ENCODE assay signal across 8 mouse cellular contexts in the genomic region with DNA sequence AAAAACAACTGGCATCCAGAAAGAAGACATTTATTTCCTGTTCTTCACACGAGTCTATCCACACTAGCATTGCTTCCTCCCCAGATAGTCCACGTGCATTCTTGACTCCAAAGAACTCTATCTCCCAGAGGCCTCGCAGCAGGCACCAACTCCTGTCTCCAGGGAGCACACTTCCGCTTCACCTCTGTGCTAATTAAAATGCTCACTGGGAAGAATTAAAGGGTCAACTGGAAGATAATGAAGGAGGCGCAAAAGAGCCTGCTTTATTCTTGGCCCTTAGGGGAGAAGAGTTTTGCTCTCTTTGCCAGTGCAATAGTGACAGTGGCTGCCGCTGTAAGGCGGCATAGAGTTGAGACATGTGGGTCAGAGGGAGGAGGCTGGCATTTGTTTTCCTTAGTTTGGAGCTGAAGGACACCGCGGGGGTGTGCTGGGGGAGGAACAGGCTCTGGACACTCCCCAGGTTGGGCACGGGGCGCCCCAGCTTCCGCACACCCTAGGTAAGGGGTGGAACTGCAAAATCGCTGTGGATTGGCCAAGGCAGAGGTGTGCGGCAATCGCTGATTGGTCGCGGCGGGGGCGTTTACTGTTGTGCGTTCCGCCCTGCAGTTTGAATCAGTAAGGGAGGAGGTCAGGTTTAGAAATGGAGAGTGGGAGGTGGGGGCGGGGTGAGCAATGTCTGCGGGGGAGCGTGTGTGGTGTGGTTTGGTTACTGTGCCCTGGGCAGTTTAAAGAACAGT. TPM values are rescaled to one million over a fixed set of nuclear protein-coding genes. Genes with fewer than 3 reads are reported as not detected.
A peak's percentile ranks its signal among the peaks of the same experiment; 100 is the strongest.
DNase-seq lines count a peak whose midpoint lies in the region; ATAC-seq and TF ChIP-seq lines count a peak whose summit lies in the region.

No protein-coding gene starts in this region.

- peak overlapping the region; percentile 89 for H3K27ac ChIP-seq in heart, embryonic 10.5 days
- peak overlapping the region; percentile 93 for H3K27ac ChIP-seq in kidney, embryonic 15.5 days
- H3K27ac ChIP-seq in limb, embryonic 15.5 days = peak overlapping the region; percentile 86
- peak overlapping the region; percentile 67 for H3K27ac ChIP-seq in midbrain, postnatal 0 days (ENCODE audit: low read depth, low read length)

- peak overlapping the region; percentile 69 for H3K4me2 ChIP-seq in kidney, embryonic 15.5 days
- peak overlapping the region; percentile 75 for H3K4me2 ChIP-seq in limb, embryonic 15.5 days
- H3K4me2 ChIP-seq in midbrain, postnatal 0 days (ENCODE audit: low read depth, low read length, poor library complexity, severe bottlenecking) = peak overlapping the region; percentile 79

- peak; percentile 12; the same call in 1 of the 2 replicates for TF ChIP-seq CTCF in midbrain, postnatal 0 days (IDR thresholded peaks at IDR 0.05)

- H3K9ac ChIP-seq in kidney, embryonic 15.5 days = peak overlapping the region; percentile 33
- H3K9ac ChIP-seq in limb, embryonic 15.5 days = peak overlapping the region; percentile 11; the same call in 1 of the 2 replicates
- H3K9ac ChIP-seq in midbrain, postnatal 0 days (replicated peaks; ENCODE audit: low read length, poor library complexity, severe bottlenecking) = 0 out of 2 replicates have a peak overlapping the region, but pooled peaks have one; percentile 13

- H3K27me3 ChIP-seq in erythroblast, embryonic 14.5 days (ENCODE audit: control insufficient read depth) = no peaks in the 10 kb centered on the region
- H3K27me3 ChIP-seq in heart, embryonic 10.5 days (ENCODE audit: insufficient read depth, poor library complexity, severe bottlenecking) = no peaks in the 10 kb centered on the region
- H3K27me3 ChIP-seq in kidney, embryonic 15.5 days = no peaks in the 10 kb centered on the region
- H3K27me3 ChIP-seq in limb, embryonic 15.5 days = no peaks in the 10 kb centered on the region
- H3K27me3 ChIP-seq in midbrain, postnatal 0 days (ENCODE audit: insufficient read depth, low read length) = no peaks in the 10 kb centered on the region

- WGBS in heart, embryonic 10.5 days = under 1% methylated on average over 24 of the region's 24 CpGs
- under 1% methylated on average over 24 of the region's 24 CpGs for WGBS in kidney, embryonic 15.5 days
- under 1% methylated on average over 24 of the region's 24 CpGs for WGBS in limb, embryonic 15.5 days
- 1% methylated on average over 24 of the region's 24 CpGs for WGBS in midbrain, postnatal 0 days

- peaks cover 66% of the 10 kb centered on the region for H3K4me1 ChIP-seq in erythroblast, embryonic 14.5 days (ENCODE audit: control insufficient read depth)
- peaks cover 42% of the 10 kb centered on the region for H3K4me1 ChIP-seq in heart, embryonic 10.5 days
- H3K4me1 ChIP-seq in kidney, embryonic 15.5 days = peaks cover 61% of the 10 kb centered on the region
- H3K4me1 ChIP-seq in limb, embryonic 15.5 days = peaks cover 34% of the 10 kb centered on the region
- peaks cover 6% of the 10 kb centered on the region; the same call in 1 of the 2 replicates for H3K4me1 ChIP-seq in midbrain, postnatal 0 days (ENCODE audit: insufficient read depth, low read length)

- peaks cover 2% of the 10 kb centered on the region for H3K36me3 ChIP-seq in erythroblast, embryonic 14.5 days (ENCODE audit: control insufficient read depth)
- no peaks in the 10 kb centered on the region for H3K36me3 ChIP-seq in heart, embryonic 10.5 days
- no peaks in the 10 kb centered on the region for H3K36me3 ChIP-seq in kidney, embryonic 15.5 days
- no peaks in the 10 kb centered on the region for H3K36me3 ChIP-seq in limb, embryonic 15.5 days
- no peaks in the 10 kb centered on the region for H3K36me3 ChIP-seq in midbrain, postnatal 0 days (ENCODE audit: insufficient read depth, low read length)

- peak; percentile 94 for DNase-seq in CD4-positive, CD25-positive, alpha-beta regulatory T cell, adult 2 months (ENCODE audit: low read depth, low spot score)
- peak; percentile 73 for DNase-seq in brain, embryonic 18.5 days (ENCODE audit: low read depth, low spot score)
- peak; percentile 99 for DNase-seq in heart, embryonic 10.5 days (ENCODE audit: low spot score)
- peak; percentile 94 for DNase-seq in midbrain, postnatal 0 days (ENCODE audit: low spot score)
- DNase-seq in spleen, postnatal 14 days (ENCODE audit: low spot score in 2 of 2) = peak; percentile 78 to 80

- ATAC-seq in kidney, embryonic 15.5 days (replicated peaks; ENCODE audit: low FRiP score) = peak; percentile 97
- peak; percentile 93 for ATAC-seq in limb, embryonic 15.5 days (ENCODE audit: insufficient number of reproducible peaks, low FRiP score, low TSS enrichment, low read depth)
- ATAC-seq in midbrain, postnatal 0 days (ENCODE audit: low FRiP score) = peak; percentile 94

- H3K9me3 ChIP-seq in erythroblast, embryonic 14.5 days (ENCODE audit: control insufficient read depth, low read length) = no peaks in the 10 kb centered on the region
- H3K9me3 ChIP-seq in heart, embryonic 10.5 days = no peaks in the 10 kb centered on the region
- H3K9me3 ChIP-seq in kidney, embryonic 15.5 days (replicated peaks) = no peaks in the 10 kb centered on the region
- no peaks in the 10 kb centered on the region for H3K9me3 ChIP-seq in limb, embryonic 15.5 days
- no peaks in the 10 kb centered on the region for H3K9me3 ChIP-seq in midbrain, postnatal 0 days (ENCODE audit: low read length)

- peak overlapping the region; percentile 63 for H3K4me3 ChIP-seq in erythroblast, embryonic 14.5 days (replicated peaks)
- peak overlapping the region; percentile 59 for H3K4me3 ChIP-seq in heart, embryonic 10.5 days
- peak overlapping the region; percentile 46 for H3K4me3 ChIP-seq in kidney, embryonic 15.5 days (replicated peaks)
- H3K4me3 ChIP-seq in limb, embryonic 15.5 days = peak overlapping the region; percentile 48
- H3K4me3 ChIP-seq in midbrain, postnatal 0 days (ENCODE audit: low read depth, low read length) = peak overlapping the region; percentile 44

RNA-seq across cellular contexts. Expression of gene Bcat2, which starts 2.0 kb away (rescaled TPM):
- 1.1 and 2.6 TPM in 2 replicates for polyA plus RNA-seq in erythroblast, embryonic 14.5 days (2012)
- 76.7 and 80.8 TPM in 2 replicates for polyA plus RNA-seq in heart, embryonic 10.5 days (2016; fragmentation: Nextera tagmentation; extraction: Ambion mirVana)
- 75.4 and 78.5 TPM in 2 replicates for polyA plus RNA-seq in kidney, embryonic 15.5 days (2015; fragmentation: Nextera tagmentation; extraction: Ambion mirVana)
- 63.4 and 64.4 TPM in 2 replicates for polyA plus RNA-seq in limb, embryonic 15.5 days (2015; fragmentation: Nextera tagmentation; extraction: Ambion mirVana)
- 12.4 and 14.9 TPM in 2 replicates for total RNA-seq in midbrain, postnatal 0 days (2014; rRNA removed)
- polyA plus RNA-seq in midbrain, postnatal 0 days (2015; fragmentation: Nextera tagmentation; extraction: Ambion mirVana) = 18.3 and 19.3 TPM in 2 replicates

RNA-seq across cellular contexts. Expression of gene Hsd17b14, which starts 13.3 kb away (rescaled TPM):
- polyA plus RNA-seq in erythroblast, embryonic 14.5 days (2012) = 0.31 and 0.50 TPM in 2 replicates
- 0.42 and 1.2 TPM in 2 replicates for polyA plus RNA-seq in heart, embryonic 10.5 days (2016; fragmentation: Nextera tagmentation; extraction: Ambion mirVana)
- polyA plus RNA-seq in kidney, embryonic 15.5 days (2015; fragmentation: Nextera tagmentation; extraction: Ambion mirVana) = 11.8 and 14.8 TPM in 2 replicates
- 0.74 and 1.1 TPM in 2 replicates for polyA plus RNA-seq in limb, embryonic 15.5 days (2015; fragmentation: Nextera tagmentation; extraction: Ambion mirVana)
- not detected in 2 replicates for total RNA-seq in midbrain, postnatal 0 days (2014; rRNA removed)
- 0.15 and 0.20 TPM in 2 replicates for polyA plus RNA-seq in midbrain, postnatal 0 days (2015; fragmentation: Nextera tagmentation; extraction: Ambion mirVana)

RNA-seq across cellular contexts. Expression of gene Plekha4, which starts 41.8 kb away (rescaled TPM):
- polyA plus RNA-seq in erythroblast, embryonic 14.5 days (2012) = 0.42 and 1.0 TPM in 2 replicates
- 0.59 and 0.64 TPM in 2 replicates for polyA plus RNA-seq in heart, embryonic 10.5 days (2016; fragmentation: Nextera tagmentation; extraction: Ambion mirVana)
- 4.5 and 5.1 TPM in 2 replicates for polyA plus RNA-seq in kidney, embryonic 15.5 days (2015; fragmentation: Nextera tagmentation; extraction: Ambion mirVana)
- polyA plus RNA-seq in limb, embryonic 15.5 days (2015; fragmentation: Nextera tagmentation; extraction: Ambion mirVana) = 5.7 and 6.8 TPM in 2 replicates
- total RNA-seq in midbrain, postnatal 0 days (2014; rRNA removed) = 2.0 and 2.1 TPM in 2 replicates
- polyA plus RNA-seq in midbrain, postnatal 0 days (2015; fragmentation: Nextera tagmentation; extraction: Ambion mirVana) = 1.2 and 1.6 TPM in 2 replicates

RNA-seq across cellular contexts. Expression of gene Ppp1r15a, which starts 41.9 kb away (rescaled TPM):
- polyA plus RNA-seq in erythroblast, embryonic 14.5 days (2012) = 543 and 840 TPM in 2 replicates
- polyA plus RNA-seq in heart, embryonic 10.5 days (2016; fragmentation: Nextera tagmentation; extraction: Ambion mirVana) = 28.2 and 31.2 TPM in 2 replicates
- 18.6 and 24.7 TPM in 2 replicates for polyA plus RNA-seq in kidney, embryonic 15.5 days (2015; fragmentation: Nextera tagmentation; extraction: Ambion mirVana)
- polyA plus RNA-seq in limb, embryonic 15.5 days (2015; fragmentation: Nextera tagmentation; extraction: Ambion mirVana) = 22.3 and 26.1 TPM in 2 replicates
- total RNA-seq in midbrain, postnatal 0 days (2014; rRNA removed) = 17.2 and 17.4 TPM in 2 replicates
- polyA plus RNA-seq in midbrain, postnatal 0 days (2015; fragmentation: Nextera tagmentation; extraction: Ambion mirVana) = 18.7 and 18.8 TPM in 2 replicates

RNA-seq across cellular contexts. Expression of gene Fgf21, which starts 47.3 kb away (rescaled TPM):
- polyA plus RNA-seq in erythroblast, embryonic 14.5 days (2012) = not detected in 2 replicates
- not detected in 2 replicates for polyA plus RNA-seq in heart, embryonic 10.5 days (2016; fragmentation: Nextera tagmentation; extraction: Ambion mirVana)
- polyA plus RNA-seq in kidney, embryonic 15.5 days (2015; fragmentation: Nextera tagmentation; extraction: Ambion mirVana) = 0.32 TPM in 1 of 2 replicates, not detected in the other
- polyA plus RNA-seq in limb, embryonic 15.5 days (2015; fragmentation: Nextera tagmentation; extraction: Ambion mirVana) = 0.58 and 0.93 TPM in 2 replicates
- total RNA-seq in midbrain, postnatal 0 days (2014; rRNA removed) = not detected in 2 replicates
- not detected in 2 replicates for polyA plus RNA-seq in midbrain, postnatal 0 days (2015; fragmentation: Nextera tagmentation; extraction: Ambion mirVana)

Comparison
In these comparisons a context has a peak if more than half of its experiments do, and no peak if none do; other contexts are left out.
1. Peak in every context shown above with its lines: DNase-seq, ATAC-seq, H3K4me3 ChIP-seq and H3K27ac ChIP-seq.